Mouse (Mus musculus): Measurements from ENCODE around the gene Sema4b. TPM values are rescaled to one million over a fixed set of nuclear protein-coding genes. Genes with fewer than 3 reads are reported as not detected.
A peak's percentile ranks its signal among the peaks of the same experiment; 100 is the strongest.

The Sema4b gene
- polyA plus RNA-seq, 1 experiment = 19.0 TPM

DNA sequence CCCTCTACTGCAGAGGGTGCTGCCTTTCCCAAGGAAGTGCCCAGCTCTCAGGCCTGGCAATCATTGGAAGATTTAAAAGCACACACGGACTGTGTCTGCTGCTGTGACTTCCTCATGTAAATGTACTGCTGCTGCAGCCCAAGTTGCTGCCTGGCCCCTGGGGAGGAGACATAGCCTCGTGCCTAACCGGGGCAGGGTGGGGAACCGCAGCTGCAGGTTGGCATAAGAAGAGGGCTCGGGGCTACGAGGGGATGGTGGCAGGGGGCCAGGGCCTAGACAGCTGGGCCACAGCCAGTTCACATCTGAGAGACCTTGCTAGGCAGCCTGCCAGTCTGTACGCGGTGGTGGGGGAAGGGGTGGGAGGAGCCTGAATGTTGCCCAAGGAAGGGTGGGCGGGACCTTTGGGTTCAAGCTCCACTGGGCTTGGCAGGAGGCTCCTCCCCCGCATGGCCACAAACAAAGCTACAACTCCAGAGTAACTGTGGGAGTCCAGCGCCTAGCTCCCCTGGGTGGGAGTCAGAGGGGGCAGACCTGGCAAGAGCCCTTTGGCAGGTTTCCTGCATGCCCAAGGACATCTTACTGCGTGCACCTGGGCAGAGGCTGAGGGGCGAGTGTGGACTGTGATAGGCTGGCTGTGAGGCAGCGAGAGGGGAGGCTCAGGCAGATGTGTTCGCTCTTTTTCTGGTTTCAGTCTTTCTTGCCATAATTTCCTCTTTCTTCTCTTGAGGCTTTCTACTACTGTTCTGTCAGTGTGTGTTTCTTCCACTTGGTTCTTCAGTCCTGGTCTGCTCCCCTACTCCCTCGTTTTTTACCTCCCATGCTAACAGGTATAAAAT lies 5.8 kb downstream of the Sema4b start:
- TF ChIP-seq POLR2A (IDR thresholded peaks at IDR 0.05; ENCODE audit: borderline replicate concordance, extremely low read depth, low read depth, low read length) = peak; percentile 52; the same call in 1 of the 2 replicates
- TF ChIP-seq CTCF (IDR thresholded peaks at IDR 0.05; ENCODE audit: insufficient read depth, low read length) = no peak
- H3K4me1 ChIP-seq (ENCODE audit: control insufficient read depth, insufficient read depth, low read length) = peaks cover 5% of the 10 kb centered on the region
- WGBS = 10% methylated on average over 16 of the region's 16 CpGs
- H3K4me3 ChIP-seq (replicated peaks; ENCODE audit: extremely low read depth, low read depth, low read length) = peak overlapping the region; percentile 55
- peak; percentile 81 for DNase-seq

- 63% methylated on average over 13 of the region's 13 CpGs for WGBS
- H3K4me1 ChIP-seq (ENCODE audit: control insufficient read depth, insufficient read depth, low read length) = peaks cover 8% of the 10 kb centered on the region
- no peak for DNase-seq
- TF ChIP-seq POLR2A (IDR thresholded peaks at IDR 0.05; ENCODE audit: borderline replicate concordance, extremely low read depth, low read depth, low read length) (no peak), CTCF (IDR thresholded peaks at IDR 0.05; ENCODE audit: insufficient read depth, low read length) (no peak)
- H3K4me3 ChIP-seq (replicated peaks; ENCODE audit: extremely low read depth, low read depth, low read length) = no peak overlapping the region
Observed at GRCm38 (mm10) chr7:80193941-80194739, 7.5 kb downstream of the Sema4b start.

- no peak for TF ChIP-seq CTCF (IDR thresholded peaks at IDR 0.05; ENCODE audit: insufficient read depth, low read length)
- no peak for TF ChIP-seq POLR2A (IDR thresholded peaks at IDR 0.05; ENCODE audit: borderline replicate concordance, extremely low read depth, low read depth, low read length)
- WGBS = 93% methylated on average over 5 of the region's 5 CpGs
- DNase-seq = no peak
- Histone ChIP-seq H3K4me1 (ENCODE audit: control insufficient read depth, insufficient read depth, low read length) (peaks cover 8% of the 10 kb centered on the region), H3K4me3 (replicated peaks; ENCODE audit: extremely low read depth, low read depth, low read length) (no peak overlapping the region)
Observed at GRCm38 (mm10) chr7:80195146-80195545, 8.5 kb downstream of the Sema4b start.

DNA sequence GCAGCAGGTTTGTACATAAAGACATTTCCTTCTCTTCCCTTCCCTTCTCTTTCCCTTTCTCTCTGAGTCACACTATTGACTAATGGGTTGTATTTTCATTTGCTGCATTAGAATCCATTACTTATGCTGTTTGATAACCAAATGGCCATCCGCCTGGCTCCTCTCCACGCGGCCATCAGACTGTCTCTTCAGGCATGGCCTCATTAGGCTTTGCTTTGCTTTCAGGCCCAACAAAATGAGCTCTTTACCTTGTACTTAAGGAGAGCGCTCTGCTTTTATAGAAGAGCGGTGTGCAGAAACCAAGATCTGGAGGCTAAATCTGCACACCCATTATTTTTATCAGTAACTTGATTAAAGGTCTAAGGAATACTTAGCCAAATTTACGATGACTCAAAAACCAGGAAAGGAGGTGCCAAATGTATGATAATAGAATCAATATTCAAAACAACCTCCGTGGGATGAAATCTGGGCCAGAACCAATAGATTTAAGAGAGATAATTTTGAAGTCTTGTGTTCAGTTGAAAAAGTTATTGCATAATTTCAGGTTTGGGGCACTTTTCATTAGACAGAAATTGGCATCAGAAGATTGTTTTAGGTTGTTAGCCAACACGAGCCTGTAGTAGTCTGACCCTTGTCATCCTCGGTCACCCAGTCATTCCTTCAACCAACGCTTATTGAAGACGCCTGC lies 9.1 kb downstream of the Sema4b start:
- Histone ChIP-seq H3K4me1 (ENCODE audit: control insufficient read depth, insufficient read depth, low read length) (peaks cover 8% of the 10 kb centered on the region), H3K4me3 (replicated peaks; ENCODE audit: extremely low read depth, low read depth, low read length) (no peak overlapping the region)
- TF ChIP-seq CTCF (IDR thresholded peaks at IDR 0.05; ENCODE audit: insufficient read depth, low read length) (no peak), POLR2A (IDR thresholded peaks at IDR 0.05; ENCODE audit: borderline replicate concordance, extremely low read depth, low read depth, low read length) (no peak)
- 77% methylated on average over 10 of the region's 11 CpGs for WGBS
- DNase-seq = no peak

GRCm38 (mm10) chr7:80197371-80197770 lies 10.7 kb downstream of the Sema4b start:
- no peak for TF ChIP-seq POLR2A (IDR thresholded peaks at IDR 0.05; ENCODE audit: borderline replicate concordance, extremely low read depth, low read depth, low read length)
- no peak for TF ChIP-seq CTCF (IDR thresholded peaks at IDR 0.05; ENCODE audit: insufficient read depth, low read length)
- Histone ChIP-seq H3K4me1 (ENCODE audit: control insufficient read depth, insufficient read depth, low read length) (peaks cover 5% of the 10 kb centered on the region), H3K4me3 (replicated peaks; ENCODE audit: extremely low read depth, low read depth, low read length) (no peak overlapping the region)
- 43% methylated on average over 4 of the region's 4 CpGs for WGBS
- DNase-seq = no peak

- under 1% methylated on average over 70 of the region's 74 CpGs for WGBS
- peak; percentile 82 for DNase-seq
- Histone ChIP-seq H3K4me1 (ENCODE audit: control insufficient read depth, insufficient read depth, low read length) (peaks cover 3% of the 10 kb centered on the region), H3K4me3 (replicated peaks; ENCODE audit: extremely low read depth, low read depth, low read length) (peak overlapping the region; percentile 77)
- TF ChIP-seq CTCF (IDR thresholded peaks at IDR 0.05; ENCODE audit: insufficient read depth, low read length) (no peak), POLR2A (IDR thresholded peaks at IDR 0.05; ENCODE audit: borderline replicate concordance, extremely low read depth, low read depth, low read length) (0 out of 2 replicates have a peak, but pooled peaks have one; percentile 17)
Observed at GRCm38 (mm10) chr7:80197941-80198778, 11.5 kb downstream of the Sema4b start.

DNA sequence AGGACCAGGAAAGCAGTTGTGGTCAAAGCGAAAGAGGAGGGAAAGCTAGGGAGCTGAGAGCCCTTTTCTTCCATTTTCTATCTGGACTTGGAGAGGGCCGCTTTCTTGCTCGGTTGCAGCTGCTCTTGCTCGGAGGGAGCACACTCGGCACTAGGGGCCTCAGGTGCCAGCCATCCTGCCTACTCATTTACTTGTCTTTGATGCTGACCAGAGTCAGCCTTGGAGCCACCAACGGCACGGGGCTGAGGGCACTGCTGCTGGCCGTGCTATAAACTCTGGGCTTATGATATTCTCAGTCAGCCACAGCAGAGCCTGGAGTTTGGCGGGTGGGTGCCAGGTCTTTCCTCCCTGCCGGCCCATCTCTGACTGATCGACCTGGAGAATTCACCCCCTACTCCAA lies 12.2 kb downstream of the Sema4b start:
- TF ChIP-seq CTCF (IDR thresholded peaks at IDR 0.05; ENCODE audit: insufficient read depth, low read length) (no peak), POLR2A (IDR thresholded peaks at IDR 0.05; ENCODE audit: borderline replicate concordance, extremely low read depth, low read depth, low read length) (no peak)
- 4% methylated on average over 11 of the region's 11 CpGs for WGBS
- Histone ChIP-seq H3K4me3 (replicated peaks; ENCODE audit: extremely low read depth, low read depth, low read length) (peak overlapping the region; percentile 77), H3K4me1 (ENCODE audit: control insufficient read depth, insufficient read depth, low read length) (peaks cover 3% of the 10 kb centered on the region)
- DNase-seq = no peak

DNA sequence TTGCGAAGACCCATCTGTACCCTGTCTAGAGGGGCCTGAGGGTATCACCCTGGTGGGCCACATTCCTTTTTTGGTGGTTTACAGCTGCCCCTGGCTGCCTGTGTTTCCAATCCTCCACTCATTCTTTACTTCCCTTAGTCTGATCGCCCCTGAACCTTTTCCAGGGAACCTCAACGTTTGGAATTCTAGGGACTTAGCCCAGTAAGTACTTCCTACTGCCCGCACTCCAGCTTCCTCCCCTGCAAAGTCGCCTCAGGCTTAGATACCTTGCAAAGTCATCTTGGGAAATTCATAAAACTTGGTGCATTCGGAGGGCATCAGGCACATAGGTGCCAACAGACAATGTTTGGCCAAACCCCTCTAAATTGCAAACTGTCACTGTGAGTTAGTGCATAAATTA lies 12.6 kb downstream of the Sema4b start:
- peaks cover 3% of the 10 kb centered on the region for H3K4me1 ChIP-seq (ENCODE audit: control insufficient read depth, insufficient read depth, low read length)
- peak overlapping the region; percentile 77 for H3K4me3 ChIP-seq (replicated peaks; ENCODE audit: extremely low read depth, low read depth, low read length)
- DNase-seq = no peak
- TF ChIP-seq CTCF (IDR thresholded peaks at IDR 0.05; ENCODE audit: insufficient read depth, low read length) (no peak), POLR2A (IDR thresholded peaks at IDR 0.05; ENCODE audit: borderline replicate concordance, extremely low read depth, low read depth, low read length) (no peak)
- 36% methylated on average over 6 of the region's 6 CpGs for WGBS
